ENCODE assay signal across 20 mouse cellular contexts in the genomic region with DNA sequence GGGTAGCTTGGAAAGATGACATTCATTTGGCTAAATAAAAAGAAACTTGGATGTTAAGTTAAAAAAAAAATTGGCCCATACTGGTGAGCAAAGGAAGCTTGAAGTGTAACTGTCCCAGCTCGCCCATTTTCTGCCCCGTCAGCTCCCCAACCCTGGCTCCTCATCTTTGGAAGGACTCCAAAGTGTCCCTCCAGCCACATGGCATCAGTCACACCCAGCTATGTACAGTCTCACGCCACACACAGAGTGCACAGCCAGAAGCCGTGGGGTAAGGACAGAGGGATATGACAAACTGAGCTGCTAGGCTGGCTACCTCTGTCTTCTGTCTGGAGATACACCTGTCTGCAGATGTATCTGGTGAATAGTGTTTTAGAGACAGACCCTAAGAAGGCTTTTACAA.
"Had no signal": no experiment of that assay in that cellular context is flagged by ENCODE, and none has a peak within 500 bp of the region (broad histone marks: within the 10 kb centered on the region; RNA-seq: fewer than 3 reads in every experiment).

No protein-coding gene starts in this region.

- H3K36me3 ChIP-seq: limb, embryonic 12.5 days; liver, embryonic 12.5 days; liver, embryonic 15.5 days; lung, embryonic 15.5 days; midbrain, embryonic 12.5 days; neural tube, embryonic 13.5 days; stomach, embryonic 15.5 days had no signal

- H3K4me3 ChIP-seq: limb, embryonic 12.5 days; liver, embryonic 12.5 days; liver, embryonic 15.5 days; lung, embryonic 15.5 days; midbrain, embryonic 12.5 days; myocyte; neural tube, embryonic 13.5 days; stomach, embryonic 15.5 days had no signal

- DNase-seq: kidney, adult 18-20 months; kidney, adult 9 months; kidney, postnatal 14 days; kidney, postnatal 4 days; liver; retina, postnatal 1 day; right cerebral cortex, postnatal 25 days; spleen, adult 18-20 months; thymus, postnatal 25 days had no signal

- H3K9ac ChIP-seq: limb, embryonic 12.5 days; liver, embryonic 12.5 days; liver, embryonic 15.5 days; lung, embryonic 15.5 days; midbrain, embryonic 12.5 days; neural tube, embryonic 13.5 days; stomach, embryonic 15.5 days had no signal

- H3K4me1 ChIP-seq: limb, embryonic 12.5 days; liver, embryonic 12.5 days; liver, embryonic 15.5 days; lung, embryonic 15.5 days; midbrain, embryonic 12.5 days; neural tube, embryonic 13.5 days; stomach, embryonic 15.5 days had no signal

- H3K27ac ChIP-seq: limb, embryonic 12.5 days; liver, embryonic 12.5 days; liver, embryonic 15.5 days; lung, embryonic 15.5 days; midbrain, embryonic 12.5 days; neural tube, embryonic 13.5 days; stomach, embryonic 15.5 days had no signal

- H3K9me3 ChIP-seq: limb, embryonic 12.5 days; liver, embryonic 12.5 days; liver, embryonic 15.5 days; lung, embryonic 15.5 days; midbrain, embryonic 12.5 days; neural tube, embryonic 13.5 days; stomach, embryonic 15.5 days had no signal

- ATAC-seq: inflammation-experienced regulatory T-cells, adult 6 months; intestine, embryonic 16.5 days; liver, embryonic 12.5 days; midbrain, embryonic 16.5 days had no signal

- H3K27me3 ChIP-seq: limb, embryonic 12.5 days; liver, embryonic 12.5 days; liver, embryonic 15.5 days; lung, embryonic 15.5 days; midbrain, embryonic 12.5 days; neural tube, embryonic 13.5 days; stomach, embryonic 15.5 days had no signal

- H3K4me2 ChIP-seq: limb, embryonic 12.5 days; liver, embryonic 12.5 days; liver, embryonic 15.5 days; lung, embryonic 15.5 days; midbrain, embryonic 12.5 days; neural tube, embryonic 13.5 days; stomach, embryonic 15.5 days had no signal
